Mouse (Mus musculus) liver, embryonic 11.5 days (tissue): ENCODE results near the gene Ntn3. TPM values are rescaled to one million over a fixed set of nuclear protein-coding genes. Genes with fewer than 3 reads are reported as not detected.

Source experiments
- ATAC-seq: fragments of 200-750 bp; cut with Nextera tagmentation; replicated peaks from 2 replicates; pipeline ENCODE4 v1.8.0; 2017; ENCODE audit warnings: moderate number of reproducible peaks, mild to moderate bottlenecking, moderate TSS enrichment, moderate library complexity; ENCODE audit not compliant: low FRiP score
- DNase-seq: peaks from one replicate; pipeline ENCODE4 v3.0.0-alpha.2; 2017; ENCODE audit warnings: low spot score
- H3K27ac ChIP-seq: fragments of 300-500 bp; sonication (generic); 2 replicates; pipeline ENCODE4 v1.5.1; 2014; ENCODE audit warnings: mild to moderate bottlenecking, low read depth, low read length, control low read depth
- H3K27me3 ChIP-seq: fragments of 300-500 bp; sonication (generic); replicated peaks from 2 replicates; pipeline ENCODE4 v1.6.1; 2014; ENCODE audit warnings: low read length, mixed read lengths; ENCODE audit not compliant: control insufficient read depth, insufficient read depth
- H3K36me3 ChIP-seq: fragments of 300-500 bp; sonication (generic); 2 replicates; pipeline ENCODE4 v1.6.1; 2014; ENCODE audit warnings: mild to moderate bottlenecking, low read length, moderate library complexity, mixed read lengths; ENCODE audit not compliant: control insufficient read depth, insufficient read depth
- H3K4me1 ChIP-seq: fragments of 300-500 bp; sonication (generic); replicated peaks from 2 replicates; pipeline ENCODE4 v1.6.1; 2014; ENCODE audit warnings: low read length, mixed read lengths; ENCODE audit not compliant: control insufficient read depth, insufficient read depth
- H3K4me2 ChIP-seq: fragments of 300-500 bp; sonication (generic); 2 replicates; pipeline ENCODE4 v1.6.1; 2014; ENCODE audit warnings: mild to moderate bottlenecking, control low read depth, moderate library complexity
- H3K4me3 ChIP-seq: fragments of 300-500 bp; sonication (generic); 2 replicates; pipeline ENCODE4 v1.5.1; 2014; ENCODE audit warnings: low read depth, low read length, control low read depth
- H3K9ac ChIP-seq: fragments of 300-500 bp; sonication (generic); 2 replicates; pipeline ENCODE4 v1.6.1; 2014; ENCODE audit warnings: low read depth, low read length, control low read depth
- H3K9me3 ChIP-seq: fragments of 300-500 bp; sonication (generic); 2 replicates; pipeline ENCODE4 v1.6.1; 2016; ENCODE audit warnings: low read length, inconsistent platforms, mixed read lengths; ENCODE audit not compliant: control insufficient read depth
- WGBS: fragments of 180-500 bp; shearing (Covaris S2); extraction: QIAGEN DNeasy Blood & Tissue Kit; methylation state at CpG from one replicate; pipeline ENCODE4 v1.1.7; 2014; 5-methylcytosine and 5-hydroxymethylcytosine counted together
- polyA plus RNA-seq: library from polyadenylated mRNA; unstranded; fragments of >200 nt; fragmentation: Nextera tagmentation; extraction: Ambion mirVana; gene quantifications from 2 replicates; pipeline ENCODE4 v1.2.1, GENCODE M21; 2014

Gene Ntn3
- polyA plus RNA-seq, 1 experiment from 2014 or later = 2.7 TPM

- Histone ChIP-seq H3K27ac (peak within 1 kb of the TSS; percentile 82), H3K4me2 (peak within 1 kb of the TSS; percentile 86), H3K4me1 (peaks cover 18% of the 10 kb centered on the region), H3K9ac (peak within 1 kb of the TSS; percentile 87), H3K4me3 (peak within 1 kb of the TSS; percentile 76), H3K9me3 (no peaks in the 10 kb centered on the region), H3K27me3 (no peaks in the 10 kb centered on the region), H3K36me3 (peaks cover 44% of the 10 kb centered on the region)
- peak; percentile 88 for ATAC-seq
- DNase-seq = peak; percentile 92
- 2% methylated on average over 41 of the region's 41 CpGs for WGBS
These were observed 11.4 kb upstream of the Ntn3 start, which contains the start of gene Tedc2 for GRCm38 (mm10) chr17:24220435-24221411. Tedc2 (minus strand) TSS chr17:24220851.

DNA sequence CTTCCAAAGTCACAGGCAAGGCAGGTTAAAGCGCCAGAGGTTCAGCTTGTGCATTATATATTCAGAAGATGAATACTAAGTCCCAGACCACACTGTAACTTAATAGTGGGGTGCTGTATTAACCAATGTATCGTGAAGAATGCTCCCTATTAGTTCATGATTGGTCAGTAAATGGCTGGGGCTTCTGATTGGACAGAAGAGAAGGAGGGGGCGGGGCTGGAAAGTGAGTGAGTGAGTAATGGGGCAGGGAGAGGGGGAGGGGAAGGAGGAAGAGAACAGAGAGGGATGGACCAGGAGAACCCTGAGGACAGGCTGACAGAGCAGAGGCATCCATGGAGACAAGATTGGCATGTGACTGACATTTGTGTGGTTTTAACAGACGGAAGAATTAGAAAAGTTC is 7.5 kb upstream of the Ntn3 start:
- H3K4me1 ChIP-seq = peaks cover 14% of the 10 kb centered on the region
- no peak for ATAC-seq

GRCm38 (mm10) chr17:24213186-24213585 is 3.9 kb upstream of the Ntn3 start:
- Histone ChIP-seq H3K4me3 (no peak overlapping the region), H3K36me3 (peaks cover 18% of the 10 kb centered on the region), H3K27ac (no peak overlapping the region), H3K4me2 (no peak overlapping the region), H3K9me3 (no peaks in the 10 kb centered on the region), H3K27me3 (peaks cover 14% of the 10 kb centered on the region), H3K4me1 (peaks cover 41% of the 10 kb centered on the region), H3K9ac (no peak overlapping the region)
- WGBS = 72% methylated on average over 6 of the region's 6 CpGs
- DNase-seq = no peak
- no peak for ATAC-seq

More for the DNA sequence above, 7.5 kb upstream of the Ntn3 start:
- peaks cover 20% of the 10 kb centered on the region for H3K36me3 ChIP-seq
- no peak overlapping the region for H3K27ac ChIP-seq
- DNase-seq = no peak
- H3K9me3 ChIP-seq = no peaks in the 10 kb centered on the region
- H3K4me2 ChIP-seq = no peak overlapping the region
- WGBS = 73% methylated on average over 4 of the region's 4 CpGs
- H3K27me3 ChIP-seq = no peaks in the 10 kb centered on the region
- no peak overlapping the region for H3K9ac ChIP-seq
- no peak overlapping the region for H3K4me3 ChIP-seq

- WGBS = 31% methylated on average over 5 of the region's 5 CpGs
- peak overlapping the region; percentile 53; the same call in 1 of the 2 replicates for H3K9ac ChIP-seq
- H3K4me3 ChIP-seq = peak overlapping the region; percentile 54
- DNase-seq = no peak
- no peak overlapping the region for H3K27ac ChIP-seq
- no peaks in the 10 kb centered on the region for H3K9me3 ChIP-seq
- peaks cover 14% of the 10 kb centered on the region for H3K36me3 ChIP-seq
- peak overlapping the region; percentile 91 for H3K4me2 ChIP-seq
- no peak for ATAC-seq
- peaks cover 20% of the 10 kb centered on the region for H3K27me3 ChIP-seq
- H3K4me1 ChIP-seq = peaks cover 48% of the 10 kb centered on the region
These were observed 3.2 kb upstream of the Ntn3 start for GRCm38 (mm10) chr17:24212441-24213018.

DNA sequence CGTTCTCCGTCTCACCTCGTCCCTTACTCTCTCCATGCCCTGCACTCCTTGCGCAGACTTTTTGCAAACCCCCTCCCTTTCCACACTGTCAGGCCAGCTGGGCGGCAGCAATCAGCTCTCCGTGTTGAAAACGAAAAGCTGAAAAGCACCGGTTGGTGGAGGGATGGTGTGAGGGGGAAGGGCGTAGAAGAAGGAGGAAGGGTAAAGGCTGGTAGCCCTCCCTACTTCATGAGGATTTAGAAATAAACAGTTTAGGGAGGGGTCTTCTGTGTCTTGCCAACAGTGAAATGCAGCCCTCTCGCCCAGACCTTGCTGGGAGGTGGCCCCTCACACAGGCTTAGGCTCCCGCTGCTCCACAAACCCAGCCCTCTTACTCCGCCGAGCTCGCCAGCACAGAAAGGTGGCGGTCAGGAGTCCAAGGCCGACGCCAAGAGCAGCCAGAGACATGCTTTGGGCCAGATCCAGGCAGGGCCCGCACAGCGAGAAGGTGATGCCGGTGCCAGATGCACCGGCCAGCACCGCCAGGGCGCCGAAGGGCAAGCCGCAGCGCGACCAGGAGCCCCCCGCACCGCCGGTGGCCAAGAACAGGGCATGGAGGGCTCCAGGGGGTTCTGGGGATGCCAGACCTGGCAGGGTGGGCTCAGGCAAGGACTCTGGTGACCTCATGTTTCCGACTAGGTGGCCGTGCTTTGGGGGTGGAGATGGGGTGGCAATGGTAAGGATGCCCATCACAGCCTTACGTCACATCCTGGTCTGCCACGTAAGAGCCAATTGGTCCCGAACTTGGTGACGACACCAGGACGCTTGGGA is 2.5 kb upstream of the Ntn3 start:
- Histone ChIP-seq H3K4me3 (peak overlapping the region; percentile 54), H3K27me3 (peaks cover 25% of the 10 kb centered on the region), H3K4me1 (peaks cover 54% of the 10 kb centered on the region), H3K9ac (peak overlapping the region; percentile 53), H3K27ac (peak overlapping the region; percentile 22; the same call in 1 of the 2 replicates), H3K9me3 (no peaks in the 10 kb centered on the region), H3K36me3 (peaks cover 10% of the 10 kb centered on the region), H3K4me2 (peak overlapping the region; percentile 91)
- DNase-seq (peak; percentile 59), ATAC-seq (no peak; the same call in 1 of the 2 replicates)
- 4% methylated on average over 37 of the region's 37 CpGs for WGBS

DNA sequence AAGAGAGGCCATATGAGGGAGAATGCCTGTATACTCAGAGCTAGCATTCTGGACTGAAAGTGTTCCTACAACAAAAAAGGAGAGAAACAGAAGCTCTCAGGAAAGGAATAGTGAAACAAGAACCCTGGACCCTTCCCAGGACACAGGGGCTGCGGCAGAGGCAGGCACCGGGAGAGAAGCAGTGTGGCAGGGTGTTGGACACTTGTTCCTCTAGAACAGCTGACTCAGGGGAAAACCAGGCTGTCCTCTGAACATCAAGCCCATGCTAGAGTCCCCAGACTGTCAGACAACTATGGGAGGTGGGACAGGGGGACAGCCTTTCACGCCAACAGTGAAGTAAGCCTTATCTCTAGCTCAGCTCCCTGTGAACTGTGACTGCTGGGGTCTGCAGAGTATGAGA is 1.3 kb upstream of the Ntn3 start:
- no peak overlapping the region for H3K4me3 ChIP-seq
- H3K27me3 ChIP-seq = peaks cover 25% of the 10 kb centered on the region
- H3K9me3 ChIP-seq = no peaks in the 10 kb centered on the region
- no peak overlapping the region; the same call in none of the 2 replicates for H3K4me2 ChIP-seq
- H3K4me1 ChIP-seq = peaks cover 67% of the 10 kb centered on the region
- no peak for ATAC-seq
- H3K36me3 ChIP-seq = peaks cover 4% of the 10 kb centered on the region
- no peak for DNase-seq
- no peak overlapping the region for H3K27ac ChIP-seq
- WGBS = 65% methylated on average over 3 of the region's 3 CpGs
- H3K9ac ChIP-seq = no peak overlapping the region

DNA sequence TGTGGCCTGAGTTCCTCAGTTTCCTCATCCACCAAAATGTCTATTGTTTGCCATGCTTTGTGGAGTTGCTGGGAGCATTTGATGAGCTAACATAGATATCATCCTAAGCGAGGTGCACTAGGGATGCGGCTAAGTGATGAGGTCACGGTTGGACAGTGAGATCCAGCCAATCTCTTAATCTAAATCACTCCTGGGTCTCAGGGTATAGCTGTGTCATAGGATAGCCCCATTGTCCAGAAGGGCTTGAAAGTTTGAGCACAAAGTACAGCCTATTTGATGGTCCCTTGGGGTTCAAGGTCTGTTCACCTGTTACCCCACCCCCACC is 547 bp upstream of the Ntn3 start:
- Histone ChIP-seq H3K4me3 (peak overlapping the region; percentile 72), H3K9ac (peak overlapping the region; percentile 80), H3K36me3 (no peaks in the 10 kb centered on the region), H3K9me3 (no peaks in the 10 kb centered on the region), H3K27me3 (peaks cover 25% of the 10 kb centered on the region), H3K27ac (peak overlapping the region; percentile 97), H3K4me1 (peaks cover 69% of the 10 kb centered on the region), H3K4me2 (peak overlapping the region; percentile 100)
- WGBS = 57% methylated on average over 3 of the region's 3 CpGs
- ATAC-seq (no peak), DNase-seq (no peak)

DNA sequence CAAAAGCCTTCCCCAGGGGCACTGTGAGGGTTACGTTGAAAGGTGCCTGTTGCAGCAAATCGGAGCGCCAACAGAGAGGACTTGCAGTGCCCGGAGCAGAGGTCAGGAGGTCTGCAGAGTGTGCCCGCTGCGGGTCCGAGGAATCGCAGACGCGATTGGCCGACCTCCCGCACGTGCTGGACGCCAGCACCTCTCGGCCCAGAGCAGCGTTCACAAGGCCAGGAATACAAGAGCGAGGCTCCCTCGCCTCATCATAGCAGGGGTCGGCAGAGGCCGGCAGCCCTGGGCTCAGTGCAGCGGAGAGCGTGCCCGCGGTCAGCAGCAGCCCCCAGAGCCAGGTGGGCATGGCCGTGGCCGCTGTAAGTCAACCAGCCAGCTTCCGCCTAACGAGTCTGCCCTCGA is 689 bp downstream of the Ntn3 start:
- ATAC-seq (no peak), DNase-seq (no peak)
- Histone ChIP-seq H3K4me1 (peaks cover 81% of the 10 kb centered on the region), H3K9ac (peak overlapping the region; percentile 80), H3K27me3 (peaks cover 25% of the 10 kb centered on the region), H3K9me3 (no peaks in the 10 kb centered on the region), H3K36me3 (no peaks in the 10 kb centered on the region), H3K4me3 (peak overlapping the region; percentile 72), H3K4me2 (peak overlapping the region; percentile 100), H3K27ac (peak overlapping the region; percentile 97)
- WGBS = 5% methylated on average over 29 of the region's 29 CpGs
